Mouse (Mus musculus): ENCODE data around the gene Dna2.

DNA sequence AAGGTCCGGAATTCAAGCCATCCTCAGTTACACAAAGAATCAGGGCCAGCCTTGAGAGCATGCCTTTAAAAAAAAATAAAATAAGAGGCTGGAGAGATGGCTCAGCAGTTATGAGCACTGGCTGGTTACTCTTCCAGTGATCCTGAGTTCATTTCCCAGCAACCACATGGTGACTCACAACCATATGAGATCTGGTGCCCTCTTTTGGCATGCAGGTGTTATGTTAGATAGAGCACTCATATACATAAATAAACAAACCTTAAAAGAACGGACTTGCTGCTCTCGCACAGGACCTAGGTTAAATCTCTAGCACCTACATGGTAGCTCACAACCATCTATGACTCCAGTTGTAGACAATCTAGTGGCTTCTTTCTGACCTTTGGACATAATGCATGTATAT is 61.4 kb downstream of the Dna2 start:
- no peak for TF ChIP-seq CTCF (IDR thresholded peaks at IDR 0.05; ENCODE audit: borderline replicate concordance, extremely low read depth, insufficient read depth, insufficient read length)
- TF ChIP-seq POLR2A (IDR thresholded peaks at IDR 0.05; ENCODE audit: borderline replicate concordance, extremely low read depth, insufficient read depth, insufficient read length, poor library complexity, severe bottlenecking): no peak
